Mouse (Mus musculus): ENCODE measurements at regions not wholly inside any gene's neighbourhood (a gene's known extent, or its start where the extent isn't known, plus 50 kb on each side); places are given as distances from the start of the nearest gene placed in this dataset.

DNA sequence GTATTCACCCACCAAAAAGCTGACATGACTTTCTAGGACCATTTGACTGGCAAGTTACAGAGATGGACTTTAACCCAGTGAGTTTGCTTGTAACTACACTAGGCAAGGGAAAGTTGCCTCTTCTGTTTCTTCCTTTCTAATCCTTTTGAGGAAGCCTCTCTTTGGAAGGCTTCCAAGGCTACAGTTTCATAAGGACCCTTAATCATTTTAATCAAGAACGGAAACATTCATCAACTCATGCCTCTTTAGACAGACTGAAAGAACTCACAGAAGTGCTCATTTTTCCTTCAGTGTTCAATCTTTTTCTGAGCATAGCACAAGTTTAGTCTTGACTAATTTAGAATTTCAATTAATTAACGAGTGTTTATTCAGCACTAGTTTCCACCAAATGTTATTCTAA lies 84.2 kb downstream of the Ddx1 start:
- ATAC-seq (no peak), DNase-seq (ENCODE audit: low spot score) (no peak)
- no peak overlapping the region for H3K9ac ChIP-seq (replicated peaks; ENCODE audit: low read depth)
- no peaks in the 10 kb centered on the region for H3K27me3 ChIP-seq (replicated peaks; ENCODE audit: insufficient read depth, low read length)
- WGBS: 25% methylated on average over 2 of the region's 2 CpGs
- TF ChIP-seq EP300 (IDR thresholded peaks at IDR 0.05): no peak
- no peak for TF ChIP-seq CTCF (IDR thresholded peaks at IDR 0.05)
- no peak overlapping the region for H3K4me2 ChIP-seq (replicated peaks; ENCODE audit: low read depth, low read length)
- no peak overlapping the region for H3K4me3 ChIP-seq (ENCODE audit: low read depth, low read length)
- H3K9me3 ChIP-seq (ENCODE audit: low read length): no peaks in the 10 kb centered on the region
- no peak overlapping the region for H3K27ac ChIP-seq (ENCODE audit: low read length)
- no peaks in the 10 kb centered on the region for H3K36me3 ChIP-seq (ENCODE audit: insufficient read depth, low read length)
- no peaks in the 10 kb centered on the region; the same call in 1 of the 2 replicates for H3K4me1 ChIP-seq (ENCODE audit: insufficient read depth, low read depth, low read length)

DNA sequence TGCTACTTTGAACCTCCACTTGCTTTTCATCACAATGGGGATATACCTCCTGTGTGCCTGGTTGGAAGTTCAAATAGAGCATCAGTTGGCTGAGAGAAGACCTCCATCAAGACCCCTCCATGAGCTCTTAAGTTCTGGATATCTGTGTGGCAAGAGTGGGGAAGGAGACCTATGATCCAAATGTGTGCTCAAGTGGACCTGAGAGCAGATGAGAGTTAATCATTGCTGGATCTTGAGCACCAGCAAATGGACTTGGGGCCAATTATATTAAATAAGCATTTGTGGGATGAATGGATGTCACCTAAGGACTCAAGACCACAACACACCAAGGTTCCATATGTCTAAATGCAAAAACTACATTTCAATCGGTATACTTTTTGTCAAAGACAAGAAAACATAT lies 88.0 kb downstream of the Ddx1 start:
- H3K4me3 ChIP-seq (ENCODE audit: low read depth, low read length): no peak overlapping the region
- no peaks in the 10 kb centered on the region for H3K27me3 ChIP-seq (replicated peaks; ENCODE audit: insufficient read depth, low read length)
- no peak overlapping the region for H3K27ac ChIP-seq (ENCODE audit: low read length)
- H3K9me3 ChIP-seq (ENCODE audit: low read length): no peaks in the 10 kb centered on the region
- H3K4me1 ChIP-seq (ENCODE audit: insufficient read depth, low read depth, low read length): no peaks in the 10 kb centered on the region; the same call in 1 of the 2 replicates
- no peak overlapping the region for H3K9ac ChIP-seq (replicated peaks; ENCODE audit: low read depth)
- WGBS: 88% methylated on average over 1 of the region's 1 CpGs
- H3K4me2 ChIP-seq (replicated peaks; ENCODE audit: low read depth, low read length): no peak overlapping the region
- DNase-seq (ENCODE audit: low spot score) (no peak), ATAC-seq (no peak)
- no peaks in the 10 kb centered on the region for H3K36me3 ChIP-seq (ENCODE audit: insufficient read depth, low read length)
- TF ChIP-seq EP300 (IDR thresholded peaks at IDR 0.05) (no peak), CTCF (IDR thresholded peaks at IDR 0.05) (no peak)

DNA sequence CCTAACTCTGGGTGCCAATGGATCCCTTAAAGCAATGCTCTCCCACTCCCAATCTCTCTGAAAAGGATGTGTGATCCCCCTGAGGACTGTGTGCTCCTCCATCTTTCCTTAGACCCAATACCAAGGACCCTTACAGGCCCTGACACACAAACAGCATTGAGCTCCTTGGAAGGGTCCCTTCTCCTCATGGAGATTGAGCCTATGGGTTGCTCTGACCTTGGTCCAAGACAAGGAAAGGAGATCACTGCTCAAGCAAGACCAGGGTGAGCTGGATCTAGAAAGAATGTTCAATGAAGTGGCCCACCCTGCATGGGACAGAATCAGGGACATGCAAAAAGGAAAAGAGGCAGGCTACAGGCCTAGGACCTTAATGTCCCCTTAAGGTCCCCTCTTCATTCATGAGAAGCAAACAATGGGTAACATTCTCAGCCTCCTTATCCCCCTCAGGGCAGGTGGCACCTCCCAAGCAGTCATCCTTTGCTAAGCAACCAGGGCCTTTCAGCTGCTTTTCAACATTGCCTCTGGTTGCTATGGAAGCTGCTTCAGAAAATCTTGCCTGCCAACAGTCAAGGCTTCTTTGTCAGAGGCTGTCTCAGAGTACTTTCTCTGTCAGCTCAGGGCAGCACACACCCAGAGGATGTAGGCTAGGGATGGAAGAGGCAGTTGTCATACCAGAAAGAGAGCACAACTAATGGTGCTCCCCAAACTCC lies 89.5 kb downstream of the Ddx1 start:
- no peak for TF ChIP-seq CTCF (IDR thresholded peaks at IDR 0.05)
- TF ChIP-seq EP300 (IDR thresholded peaks at IDR 0.05): no peak
- Histone ChIP-seq H3K4me1 (ENCODE audit: insufficient read depth, low read depth, low read length) (no peaks in the 10 kb centered on the region), H3K27me3 (replicated peaks; ENCODE audit: insufficient read depth, low read length) (no peaks in the 10 kb centered on the region), H3K4me3 (ENCODE audit: low read depth, low read length) (no peak overlapping the region), H3K4me2 (replicated peaks; ENCODE audit: low read depth, low read length) (no peak overlapping the region), H3K9ac (replicated peaks; ENCODE audit: low read depth) (no peak overlapping the region), H3K27ac (ENCODE audit: low read length) (no peak overlapping the region), H3K9me3 (ENCODE audit: low read length) (no peaks in the 10 kb centered on the region), H3K36me3 (ENCODE audit: insufficient read depth, low read length) (no peaks in the 10 kb centered on the region)
- DNase-seq (ENCODE audit: low spot score): no peak
- ATAC-seq: no peak

DNA sequence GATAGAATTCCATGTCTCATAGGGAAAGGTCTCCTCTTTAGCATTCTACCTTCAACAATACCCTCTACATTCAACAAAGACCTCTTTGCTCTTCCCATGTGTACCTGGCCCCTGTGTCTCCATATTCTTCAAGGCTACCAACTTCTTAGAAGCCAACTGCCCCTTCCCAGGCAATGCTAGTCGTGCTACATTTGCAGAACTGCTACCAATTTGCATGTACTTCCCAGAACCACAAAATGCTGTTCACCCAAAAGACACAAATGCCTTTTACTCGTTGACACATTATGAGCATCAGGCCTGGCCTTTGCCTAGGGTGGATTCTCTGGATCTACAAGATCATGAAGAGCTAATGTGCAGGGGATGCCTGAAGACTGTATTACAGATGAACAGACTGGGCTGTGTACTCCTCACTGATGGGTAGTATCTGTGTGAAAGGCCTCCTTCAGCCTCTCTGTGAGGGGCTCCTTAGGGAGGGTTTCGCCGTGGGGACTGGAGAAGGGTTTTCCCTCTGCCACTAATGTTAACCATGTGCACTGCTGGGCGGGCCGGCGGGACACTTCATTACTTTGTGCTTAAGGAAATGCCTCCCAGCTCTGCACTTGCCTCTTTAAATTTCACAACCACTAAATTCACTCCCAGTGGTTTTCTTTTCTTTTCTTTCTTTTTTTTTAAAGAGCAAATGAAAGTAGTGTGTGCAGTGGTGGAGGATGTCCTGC lies 91.2 kb downstream of the Ddx1 start:
- no peak overlapping the region for H3K27ac ChIP-seq (ENCODE audit: low read length)
- DNase-seq (ENCODE audit: low spot score) (no peak), ATAC-seq (no peak)
- no peaks in the 10 kb centered on the region for H3K4me1 ChIP-seq (ENCODE audit: insufficient read depth, low read depth, low read length)
- 68% methylated on average over 7 of the region's 7 CpGs for WGBS
- no peak overlapping the region for H3K4me3 ChIP-seq (ENCODE audit: low read depth, low read length)
- no peaks in the 10 kb centered on the region for H3K27me3 ChIP-seq (replicated peaks; ENCODE audit: insufficient read depth, low read length)
- H3K9me3 ChIP-seq (ENCODE audit: low read length): no peaks in the 10 kb centered on the region
- H3K4me2 ChIP-seq (replicated peaks; ENCODE audit: low read depth, low read length): no peak overlapping the region
- H3K36me3 ChIP-seq (ENCODE audit: insufficient read depth, low read length): no peaks in the 10 kb centered on the region
- TF ChIP-seq CTCF (IDR thresholded peaks at IDR 0.05) (no peak), EP300 (IDR thresholded peaks at IDR 0.05) (no peak)
- H3K9ac ChIP-seq (replicated peaks; ENCODE audit: low read depth): no peak overlapping the region

DNA sequence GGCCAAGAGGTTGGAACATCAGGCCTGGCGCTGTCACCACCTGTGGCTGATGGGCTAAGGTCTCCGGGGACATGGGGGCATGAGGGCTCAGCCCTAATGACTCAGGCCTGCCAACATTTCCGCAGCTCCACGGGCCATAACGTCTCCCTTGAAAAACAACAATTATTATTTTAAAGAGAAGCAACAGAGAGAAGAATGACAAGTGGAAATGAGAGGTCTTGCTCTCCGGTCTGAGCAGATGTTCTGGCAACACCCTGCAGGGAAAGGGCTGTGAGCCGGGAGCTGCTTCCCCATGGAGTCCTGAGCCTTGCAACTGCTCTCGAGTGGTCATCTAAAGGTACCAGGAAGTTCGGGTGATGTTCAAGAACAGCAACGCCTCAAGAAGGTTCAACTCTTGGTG lies 91.9 kb downstream of the Ddx1 start:
- TF ChIP-seq EP300 (IDR thresholded peaks at IDR 0.05) (no peak), CTCF (IDR thresholded peaks at IDR 0.05) (no peak)
- Histone ChIP-seq H3K9ac (replicated peaks; ENCODE audit: low read depth) (no peak overlapping the region), H3K36me3 (ENCODE audit: insufficient read depth, low read length) (no peaks in the 10 kb centered on the region), H3K4me2 (replicated peaks; ENCODE audit: low read depth, low read length) (no peak overlapping the region), H3K9me3 (ENCODE audit: low read length) (no peaks in the 10 kb centered on the region), H3K27ac (ENCODE audit: low read length) (no peak overlapping the region), H3K4me1 (ENCODE audit: insufficient read depth, low read depth, low read length) (no peaks in the 10 kb centered on the region), H3K4me3 (ENCODE audit: low read depth, low read length) (no peak overlapping the region), H3K27me3 (replicated peaks; ENCODE audit: insufficient read depth, low read length) (no peaks in the 10 kb centered on the region)
- WGBS: 58% methylated on average over 10 of the region's 10 CpGs
- DNase-seq (ENCODE audit: low spot score): no peak
- ATAC-seq: no peak

DNA sequence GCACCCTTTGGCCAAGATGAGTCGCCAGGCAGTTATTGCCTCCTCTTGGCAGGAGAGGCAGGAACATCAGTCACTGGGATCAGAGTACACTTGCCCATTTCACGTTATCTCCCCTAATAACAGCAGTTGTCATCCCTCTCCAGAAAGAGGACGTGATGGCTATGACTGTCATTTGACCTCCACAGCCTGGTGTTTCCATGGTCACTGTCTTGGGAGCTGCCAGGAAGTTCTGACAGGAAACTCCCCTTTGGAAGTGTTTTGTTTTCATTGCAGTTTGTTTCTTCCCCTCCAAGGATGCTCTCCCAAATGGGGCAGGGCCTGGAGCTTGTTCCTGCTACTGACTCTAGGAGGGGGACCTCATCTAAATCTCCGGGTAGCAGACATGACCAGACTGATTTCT lies 98.3 kb downstream of the Ddx1 start:
- H3K36me3 ChIP-seq (ENCODE audit: insufficient read depth, low read length): no peaks in the 10 kb centered on the region
- H3K4me3 ChIP-seq (ENCODE audit: low read depth, low read length): no peak overlapping the region
- peak; percentile 68 for ATAC-seq
- H3K4me1 ChIP-seq (ENCODE audit: insufficient read depth, low read depth, low read length): no peaks in the 10 kb centered on the region
- no peaks in the 10 kb centered on the region for H3K27me3 ChIP-seq (replicated peaks; ENCODE audit: insufficient read depth, low read length)
- no peaks in the 10 kb centered on the region for H3K9me3 ChIP-seq (ENCODE audit: low read length)
- DNase-seq (ENCODE audit: low spot score): peak; percentile 56
- H3K4me2 ChIP-seq (replicated peaks; ENCODE audit: low read depth, low read length): no peak overlapping the region
- H3K9ac ChIP-seq (replicated peaks; ENCODE audit: low read depth): no peak overlapping the region
- H3K27ac ChIP-seq (ENCODE audit: low read length): no peak overlapping the region
- TF ChIP-seq CTCF (IDR thresholded peaks at IDR 0.05) (no peak), EP300 (IDR thresholded peaks at IDR 0.05) (peak; percentile 22; the same call in 1 of the 2 replicates)
- WGBS: 28% methylated on average over 4 of the region's 4 CpGs

Measured in lung, postnatal 0 days (tissue).